Mouse (Mus musculus) layer of hippocampus, adult 11-12 months (tissue): ENCODE measurements at regions not wholly inside any gene's neighbourhood (a gene's known extent, or its start where the extent isn't known, plus 50 kb on each side); places are given as distances from the start of the nearest gene placed in this dataset.

Experiments
- DNase-seq: peaks from one replicate; pipeline ENCODE4 v3.0.0; 2022; ENCODE audit warnings: low spot score

- peak; percentile 79 for DNase-seq
These were observed 51.2 kb upstream of the Tmem72 start for GRCm38 (mm10) chr6:116767738-116768522.

GRCm38 (mm10) chr6:116774954-116775675, 58.4 kb upstream of the Tmem72 start:
- peak; percentile 29 for DNase-seq

- DNase-seq = no peak
These were observed 70.0 kb upstream of the Tmem72 start for GRCm38 (mm10) chr6:116786553-116787335.

GRCm38 (mm10) chr6:116793321-116793960, 76.7 kb upstream of the Tmem72 start:
- no peak for DNase-seq

GRCm38 (mm10) chr6:116793961-116794336, 77.2 kb upstream of the Tmem72 start:
- no peak for DNase-seq

GRCm38 (mm10) chr6:116821215-116821912, 104.7 kb upstream of the Tmem72 start:
- peak; percentile 5 for DNase-seq

- DNase-seq = no peak
These were observed 105.9 kb upstream of the Tmem72 start for GRCm38 (mm10) chr6:116822605-116823004.

GRCm38 (mm10) chr6:116825628-116826027, 108.9 kb upstream of the Tmem72 start:
- DNase-seq = no peak

- peak; percentile 55 for DNase-seq
These were observed 112.6 kb upstream of the Tmem72 start for GRCm38 (mm10) chr6:116829341-116829740.

- peak; percentile 50 for DNase-seq
These were observed 129.5 kb upstream of the Tmem72 start for GRCm38 (mm10) chr6:116845990-116846862.

- DNase-seq = no peak
These were observed 131.9 kb upstream of the Tmem72 start for GRCm38 (mm10) chr6:116848538-116849093.

GRCm38 (mm10) chr6:116854029-116854428, 137.3 kb upstream of the Tmem72 start:
- no peak for DNase-seq

- no peak for DNase-seq
These were observed 139.4 kb upstream of the Tmem72 start for GRCm38 (mm10) chr6:116856093-116856492.

- no peak for DNase-seq
These were observed 140.3 kb upstream of the Tmem72 start for GRCm38 (mm10) chr6:116856917-116857491.

- DNase-seq = no peak
These were observed 146.4 kb upstream of the Tmem72 start for GRCm38 (mm10) chr6:116863130-116863529.

GRCm38 (mm10) chr6:116863626-116864025, 146.9 kb upstream of the Tmem72 start:
- DNase-seq = no peak

- no peak for DNase-seq
These were observed 176.6 kb upstream of the Tmem72 start for GRCm38 (mm10) chr6:116893299-116893698.

GRCm38 (mm10) chr6:116894252-116894651, 177.5 kb upstream of the Tmem72 start:
- DNase-seq = no peak

- peak; percentile 38 for DNase-seq
These were observed 178.4 kb upstream of the Tmem72 start for GRCm38 (mm10) chr6:116895114-116895513.

GRCm38 (mm10) chr6:116896132-116896630, 179.5 kb upstream of the Tmem72 start:
- no peak for DNase-seq
